Mouse (Mus musculus) intestine, postnatal 0 days (tissue): Measurements from ENCODE around the gene Rapgef1. TPM values are rescaled to one million over a fixed set of nuclear protein-coding genes. Genes with fewer than 3 reads are reported as not detected.

ENCODE experiments used
- ATAC-seq: fragments of 200-750 bp; cut with Nextera tagmentation; 2 replicates; pipeline ENCODE4 v1.8.0; 2017; ENCODE audit warnings: mild to moderate bottlenecking, moderate TSS enrichment, moderate library complexity
- H3K27ac ChIP-seq: fragments of 300-500 bp; sonication (generic); 2 replicates; pipeline ENCODE4 v1.5.1; 2014; ENCODE audit warnings: mild to moderate bottlenecking, low read depth, low read length, moderate library complexity
- H3K27me3 ChIP-seq: fragments of 300-500 bp; sonication (generic); replicated peaks from 2 replicates; pipeline ENCODE4 v1.6.1; 2014; ENCODE audit warnings: low read length, mixed read lengths; ENCODE audit not compliant: control insufficient read depth, insufficient read depth
- H3K36me3 ChIP-seq: fragments of 300-500 bp; sonication (generic); 2 replicates; pipeline ENCODE4 v1.6.1; 2014; ENCODE audit warnings: mild to moderate bottlenecking, moderate library complexity; ENCODE audit not compliant: control insufficient read depth, insufficient read depth
- H3K4me1 ChIP-seq: fragments of 300-500 bp; sonication (generic); replicated peaks from 2 replicates; pipeline ENCODE4 v1.6.1; 2014; ENCODE audit warnings: antibody characterized with exemption, low read length, mixed read lengths; ENCODE audit not compliant: control insufficient read depth, insufficient read depth
- H3K4me2 ChIP-seq: fragments of 300-500 bp; sonication (generic); replicated peaks from 2 replicates; pipeline ENCODE4 v1.6.1; 2014; ENCODE audit warnings: low read depth, mild to moderate bottlenecking, moderate library complexity
- H3K4me3 ChIP-seq: fragments of 300-500 bp; sonication (generic); 2 replicates; pipeline ENCODE4 v1.5.1; 2014; ENCODE audit warnings: low read depth, low read length
- H3K9ac ChIP-seq: fragments of 300-500 bp; sonication (generic); 2 replicates; pipeline ENCODE4 v1.6.1; 2014; ENCODE audit warnings: mild to moderate bottlenecking, low read depth, low read length
- H3K9me3 ChIP-seq: fragments of 300-500 bp; sonication (generic); 2 replicates; pipeline ENCODE4 v1.6.1; 2016; ENCODE audit warnings: mixed run types; ENCODE audit not compliant: control insufficient read depth
- CTCF ChIP-seq: sonication (generic); IDR thresholded peaks from 2 replicates; pipeline ENCODE4 v1.5.1; 2016; ENCODE audit warnings: low read depth, mild to moderate bottlenecking, control low read depth, antibody characterized with exemption, moderate library complexity
- WGBS: fragments of 180-500 bp; shearing (Covaris S2); extraction: QIAGEN DNeasy Blood & Tissue Kit; methylation state at CpG from one replicate; pipeline ENCODE4 v1.1.7; 2014; 5-methylcytosine and 5-hydroxymethylcytosine counted together
- polyA plus RNA-seq: library from polyadenylated mRNA; unstranded; fragments of >200 nt; fragmentation: Nextera tagmentation; extraction: Ambion mirVana; gene quantifications from 2 replicates; pipeline ENCODE4 v1.2.1, GENCODE M21; 2015

The Rapgef1 gene
- polyA plus RNA-seq, 1 experiment from 2014 or later, result 6.1 TPM

DNA sequence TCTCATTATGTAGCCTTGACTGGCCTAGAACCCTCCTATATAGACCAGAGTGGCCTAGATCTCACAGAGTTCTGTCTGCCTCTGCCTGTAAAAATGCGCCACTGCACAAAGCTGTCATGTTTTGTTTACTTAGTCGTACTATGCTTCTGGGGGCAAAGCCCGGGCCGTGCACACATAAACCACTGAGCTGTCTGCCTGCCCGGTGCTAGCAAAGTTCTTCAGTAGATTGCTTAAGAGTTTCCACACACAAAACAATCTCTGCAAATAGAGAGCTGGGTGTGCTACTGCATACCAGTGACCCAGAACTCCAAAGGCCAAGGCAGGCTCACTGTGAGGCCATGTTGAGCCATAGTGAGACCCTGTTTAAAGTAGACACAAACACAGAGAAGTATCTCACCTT, 58.3 kb downstream of the Rapgef1 start:
- Histone ChIP-seq H3K27ac (no peak overlapping the region; the same call in none of the 2 replicates), H3K36me3 (peaks cover 12% of the 10 kb centered on the region; the same call in 1 of the 2 replicates), H3K27me3 (no peaks in the 10 kb centered on the region), H3K4me3 (no peak overlapping the region), H3K9me3 (no peaks in the 10 kb centered on the region), H3K4me2 (no peak overlapping the region), H3K4me1 (no peaks in the 10 kb centered on the region), H3K9ac (no peak overlapping the region)
- 20% methylated on average over 5 of the region's 5 CpGs for WGBS
- peak; percentile 36; the same call in 1 of the 2 replicates for ATAC-seq
- no peak for TF ChIP-seq CTCF

DNA sequence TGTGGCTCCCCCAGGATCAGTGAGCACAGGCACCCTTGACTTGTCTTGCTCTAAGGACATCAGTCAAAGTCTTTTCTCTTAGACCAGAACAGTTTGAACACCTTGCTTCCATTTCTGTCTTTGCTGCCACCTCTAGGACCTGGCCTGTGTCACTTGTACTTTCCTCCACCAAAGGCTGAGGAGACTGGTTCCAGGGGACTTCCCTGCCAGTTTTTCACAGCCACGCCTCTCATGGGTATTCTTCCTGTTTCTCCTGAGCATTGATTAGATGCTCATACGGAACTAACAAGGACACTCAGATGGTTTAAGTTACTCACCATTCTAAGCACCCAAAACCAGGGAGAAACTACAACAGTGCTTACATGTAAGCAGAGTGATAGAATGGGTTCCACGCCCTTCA, 59.0 kb downstream of the Rapgef1 start:
- Histone ChIP-seq H3K4me3 (no peak overlapping the region), H3K27me3 (no peaks in the 10 kb centered on the region), H3K4me2 (no peak overlapping the region), H3K9me3 (no peaks in the 10 kb centered on the region), H3K4me1 (no peaks in the 10 kb centered on the region), H3K27ac (no peak overlapping the region), H3K9ac (no peak overlapping the region), H3K36me3 (peaks cover 12% of the 10 kb centered on the region; the same call in 1 of the 2 replicates)
- TF ChIP-seq CTCF, result no peak
- ATAC-seq, result no peak
- 58% methylated on average over 3 of the region's 3 CpGs for WGBS

DNA sequence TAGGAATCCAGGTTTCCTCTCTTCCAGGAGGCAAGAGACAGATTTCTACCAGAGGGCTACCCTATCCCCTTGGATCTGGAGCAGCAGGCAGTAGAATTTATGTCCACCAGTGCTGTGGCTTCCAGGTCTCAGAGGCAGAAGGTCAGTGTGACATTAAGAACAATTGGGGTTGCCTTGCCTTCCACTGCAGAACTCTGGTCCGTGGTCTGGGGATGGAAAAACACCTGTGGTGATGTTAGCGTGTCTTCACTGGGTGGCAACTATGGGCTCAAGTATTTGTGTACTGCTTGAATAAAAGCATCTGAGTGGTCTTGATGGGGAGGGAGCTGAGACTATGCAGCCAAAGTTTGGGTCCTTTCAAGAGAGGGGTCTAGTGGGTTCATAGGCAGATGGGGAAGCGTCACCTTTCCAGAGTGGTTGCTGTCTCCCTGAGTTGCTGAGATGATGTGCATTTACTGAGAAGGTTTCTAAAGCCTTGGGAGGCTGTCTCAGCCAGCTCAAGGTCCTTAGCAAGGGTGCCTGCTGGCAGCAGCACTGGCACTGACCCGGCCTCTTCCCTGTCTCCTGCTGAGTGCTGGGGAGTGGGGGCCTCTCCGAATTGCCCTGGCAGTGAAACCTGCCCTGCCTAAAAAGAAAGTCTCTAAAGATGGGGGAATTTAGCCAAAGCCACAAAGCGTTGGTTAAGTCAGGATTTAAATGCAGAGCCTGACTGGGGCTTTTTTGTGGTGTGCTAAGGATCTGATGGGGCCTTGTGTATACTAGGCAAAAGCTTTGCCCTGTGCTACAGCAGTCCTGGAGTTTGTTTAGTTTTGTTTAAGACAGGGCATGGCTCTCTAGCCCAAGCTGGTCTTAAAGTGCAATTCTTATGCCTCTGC, 60.4 kb downstream of the Rapgef1 start:
- Histone ChIP-seq H3K9ac (no peak overlapping the region), H3K4me3 (no peak overlapping the region), H3K4me1 (no peaks in the 10 kb centered on the region), H3K4me2 (no peak overlapping the region), H3K27ac (no peak overlapping the region), H3K9me3 (no peaks in the 10 kb centered on the region), H3K27me3 (no peaks in the 10 kb centered on the region), H3K36me3 (peaks cover 12% of the 10 kb centered on the region; the same call in 1 of the 2 replicates)
- TF ChIP-seq CTCF, result no peak
- 87% methylated on average over 6 of the region's 6 CpGs for WGBS
- no peak for ATAC-seq

DNA sequence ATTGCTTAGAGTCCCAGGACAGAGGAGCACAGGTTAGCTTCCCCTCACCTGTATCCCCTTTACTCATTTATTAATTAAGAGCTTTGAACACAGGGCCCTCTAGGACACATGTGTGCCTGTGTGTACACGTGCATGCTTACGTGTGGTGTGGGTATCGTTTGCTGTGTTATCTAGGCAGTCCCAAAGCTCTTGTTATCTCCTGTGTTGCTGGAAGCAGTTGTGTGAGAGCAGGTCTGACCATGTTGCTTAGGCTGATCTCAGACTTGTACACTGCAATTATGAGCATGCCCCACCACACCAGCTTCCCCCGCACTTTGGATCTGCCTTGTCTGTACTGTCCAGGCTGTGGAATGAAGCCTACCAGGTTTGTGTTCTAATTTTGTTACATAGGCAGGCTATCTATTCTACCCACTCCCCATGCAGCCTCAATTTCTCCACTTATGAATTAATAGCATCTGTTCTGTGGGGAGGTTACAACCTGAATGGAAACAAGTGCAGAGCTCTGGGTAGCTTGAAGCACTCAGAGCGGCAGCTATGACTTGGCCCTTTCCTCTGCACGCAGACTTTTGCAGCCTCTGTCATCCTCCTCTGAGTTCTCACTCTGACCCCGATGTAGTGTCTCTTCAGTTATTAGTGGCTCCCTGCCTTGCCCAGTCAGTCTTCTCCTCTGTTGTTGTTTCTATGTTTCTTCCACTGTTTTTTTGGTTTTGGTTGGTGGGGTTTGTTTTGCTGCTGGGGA, 63.9 kb downstream of the Rapgef1 start:
- Histone ChIP-seq H3K9me3 (no peaks in the 10 kb centered on the region), H3K36me3 (peaks cover 22% of the 10 kb centered on the region; the same call in 1 of the 2 replicates), H3K27ac (no peak overlapping the region), H3K9ac (no peak overlapping the region), H3K4me1 (no peaks in the 10 kb centered on the region), H3K4me3 (no peak overlapping the region), H3K27me3 (no peaks in the 10 kb centered on the region), H3K4me2 (no peak overlapping the region)
- whole genome bisulfite sequencing, result 88% methylated on average over 7 of the region's 7 CpGs
- ATAC-seq, result no peak
- TF ChIP-seq CTCF, result no peak

DNA sequence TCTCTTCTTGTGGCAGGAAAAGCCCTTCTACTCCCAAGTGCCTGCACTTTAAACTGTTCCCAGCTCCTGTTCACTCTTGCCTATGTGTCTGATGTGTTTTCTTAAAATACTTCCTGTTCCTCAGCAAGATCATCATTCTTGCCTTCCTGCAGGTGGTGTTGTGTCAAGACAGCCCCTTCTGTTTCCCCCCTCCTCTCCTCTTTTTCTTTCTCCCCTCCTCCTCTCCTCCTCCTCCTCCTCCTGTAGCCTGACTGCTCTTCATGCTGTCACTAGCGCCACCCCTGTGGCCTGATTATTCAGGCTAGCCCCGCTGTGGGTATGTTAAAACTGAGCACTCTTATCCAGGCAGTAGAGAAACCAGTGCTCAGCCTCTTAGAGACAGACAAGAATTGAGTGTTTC, 65.0 kb downstream of the Rapgef1 start:
- 69% methylated on average over 2 of the region's 2 CpGs for WGBS
- H3K4me2 ChIP-seq, result no peak overlapping the region
- no peak overlapping the region for H3K27ac ChIP-seq
- no peak overlapping the region for H3K4me3 ChIP-seq
- TF ChIP-seq CTCF, result 0 out of 2 replicates have a peak, but pooled peaks have one; percentile 9
- H3K27me3 ChIP-seq, result no peaks in the 10 kb centered on the region
- H3K4me1 ChIP-seq, result no peaks in the 10 kb centered on the region
- H3K36me3 ChIP-seq, result peaks cover 23% of the 10 kb centered on the region
- H3K9me3 ChIP-seq, result no peaks in the 10 kb centered on the region
- H3K9ac ChIP-seq, result no peak overlapping the region
- ATAC-seq, result no peak

DNA sequence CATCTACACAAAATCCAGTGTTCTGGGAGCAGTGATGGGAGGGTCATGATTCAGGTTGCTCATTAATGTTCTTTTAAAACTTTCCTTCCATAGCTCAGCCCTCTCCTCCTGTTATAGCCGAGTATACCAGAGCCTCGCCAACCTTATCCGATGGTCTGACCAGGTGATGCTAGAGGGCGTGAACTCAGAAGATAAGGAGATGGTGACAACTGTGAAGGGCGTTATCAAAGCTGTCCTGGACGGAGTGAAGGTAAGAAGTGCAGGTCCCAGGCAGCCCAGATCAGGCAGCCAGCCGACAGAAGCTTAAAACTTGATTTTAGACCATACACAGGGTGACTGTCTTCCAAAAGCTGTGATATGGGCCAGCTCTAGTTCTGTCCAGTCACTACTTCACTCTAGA, 69.5 kb downstream of the Rapgef1 start:
- no peak overlapping the region for H3K27ac ChIP-seq
- no peak overlapping the region for H3K9ac ChIP-seq
- H3K4me3 ChIP-seq, result no peak overlapping the region
- TF ChIP-seq CTCF, result no peak
- no peak overlapping the region for H3K4me2 ChIP-seq
- H3K9me3 ChIP-seq, result no peaks in the 10 kb centered on the region
- no peaks in the 10 kb centered on the region for H3K27me3 ChIP-seq
- WGBS, result 62% methylated on average over 7 of the region's 7 CpGs
- peaks cover 55% of the 10 kb centered on the region for H3K36me3 ChIP-seq
- no peak for ATAC-seq
- H3K4me1 ChIP-seq, result no peaks in the 10 kb centered on the region
